Mouse (Mus musculus) cerebellum, adult 11-12 months (tissue): ENCODE measurements around the gene H2al1o.
"Not testable (repeated sequence)": the region's sequence is repeated elsewhere in the genome, so short reads cannot be mapped to it uniquely, and the experiment has no call there.

Experiments used
- DNase-seq: peaks from one replicate; pipeline ENCODE4 v3.0.0; 2022

H2al1o gene

DNA sequence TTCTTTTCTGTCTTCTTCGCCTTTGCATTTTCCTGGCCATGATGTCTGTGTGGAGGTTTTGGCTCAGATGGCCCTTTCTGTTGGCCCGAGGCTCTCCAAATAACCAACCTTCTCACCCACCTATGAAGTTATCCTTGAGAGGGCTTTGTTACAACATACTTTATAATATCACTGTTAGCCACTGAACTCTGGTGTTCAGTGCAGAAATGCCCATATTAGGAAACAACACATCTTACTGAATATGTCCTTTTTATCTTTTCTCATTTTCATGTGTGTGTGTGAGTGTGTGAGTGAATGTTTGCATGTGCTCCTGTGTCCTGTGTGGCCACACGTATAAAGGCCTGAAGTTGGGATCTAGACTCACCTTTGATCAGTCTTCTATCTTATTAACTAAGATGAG is at the start of gene H2al1o:
Gene H2al1o (minus strand): TSS at position 101 of the 400 bp plus-strand sequence.
- DNase-seq, result not testable (repeated sequence)

- not testable (repeated sequence) for DNase-seq
Measured at GRCm38 (mm10) chrX:9598036-9598435, 25.8 kb upstream of the H2al1o start.

GRCm38 (mm10) chrX:9536881-9537280 is 35.3 kb downstream of the H2al1o start:
- no peak for DNase-seq
